Mouse (Mus musculus) CD4-positive, CD25-positive, alpha-beta regulatory T cell (primary cell): ENCODE measurements around the gene Fndc10. TPM values are rescaled to one million over a fixed set of nuclear protein-coding genes. Genes with fewer than 3 reads are reported as not detected.

ENCODE experiments used
- polyA plus RNA-seq: library from polyadenylated mRNA; unstranded; fragments of 100-300 nt; shearing (Covaris generic); gene quantifications from one replicate; pipeline ENCODE4 v1.2.1, GENCODE M21; 2017

The Fndc10 gene
- polyA plus RNA-seq = 14.9 TPM

DNA sequence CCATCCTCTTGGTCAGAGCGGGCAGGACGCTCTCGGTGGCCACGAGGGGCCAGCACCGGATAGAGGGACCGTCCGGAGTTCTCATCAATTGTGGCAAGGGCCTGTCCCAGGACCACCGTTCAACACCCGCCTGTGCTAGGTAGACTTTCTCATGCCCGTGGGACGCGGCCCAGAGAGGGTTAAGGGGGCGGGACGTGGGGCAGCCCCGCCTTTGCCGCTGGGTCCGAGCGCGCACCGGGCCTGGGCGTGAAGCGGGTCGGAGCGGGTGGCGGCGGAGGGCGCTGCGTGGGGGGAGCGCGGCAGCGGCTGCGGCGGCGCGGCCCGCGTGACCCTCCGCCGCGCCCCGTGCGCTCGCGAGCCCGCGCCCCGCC lies at the start of gene Fndc10:
Fndc10 (plus strand) TSS at position 232 of the 371 bp plus-strand sequence.

DNA sequence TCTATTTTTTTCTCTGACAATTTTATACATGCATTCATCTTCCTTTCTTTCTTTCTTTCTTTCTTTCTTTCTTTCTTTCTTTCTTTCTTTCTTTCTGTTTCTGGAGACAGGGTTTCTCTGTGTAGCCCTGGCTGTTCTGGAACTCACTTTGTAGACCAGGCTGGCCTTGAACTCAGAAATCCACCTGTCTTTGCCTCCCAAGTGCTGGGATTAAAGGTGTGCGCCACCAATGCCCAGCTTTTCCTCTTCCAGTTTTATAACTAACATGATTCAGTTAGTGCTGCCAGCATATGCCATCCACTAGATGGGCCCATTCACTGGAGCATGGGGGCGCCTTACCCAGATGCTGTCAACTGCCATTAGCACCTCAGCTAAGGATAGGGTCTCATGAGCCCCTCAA lies 48.8 kb upstream of the Fndc10 start, which contains the start of gene Gm10563:
Gm10563 (minus strand) TSS at position 101 of the 400 bp plus-strand sequence.

DNA sequence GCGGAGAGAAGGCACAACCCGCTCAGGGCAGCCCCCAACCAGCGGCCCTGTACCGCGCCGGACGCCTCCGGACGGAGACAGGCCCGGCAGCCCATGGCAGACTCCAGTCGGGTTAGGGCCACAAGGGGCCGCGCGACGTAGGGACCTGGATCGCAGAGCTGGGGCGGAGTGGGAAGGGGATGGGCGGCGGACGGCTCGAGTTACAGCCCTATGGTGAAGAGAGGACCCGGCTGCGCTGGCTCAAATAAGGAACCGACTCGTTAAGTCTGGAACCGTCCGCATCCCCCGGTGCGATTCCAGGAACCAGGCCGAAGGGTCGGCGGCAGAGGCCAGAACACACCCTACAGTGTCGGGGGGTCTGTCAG lies 41.1 kb upstream of the Fndc10 start, which contains the start of gene Mmp23:
Mmp23 (minus strand) TSS at position 299 of the 365 bp plus-strand sequence.

DNA sequence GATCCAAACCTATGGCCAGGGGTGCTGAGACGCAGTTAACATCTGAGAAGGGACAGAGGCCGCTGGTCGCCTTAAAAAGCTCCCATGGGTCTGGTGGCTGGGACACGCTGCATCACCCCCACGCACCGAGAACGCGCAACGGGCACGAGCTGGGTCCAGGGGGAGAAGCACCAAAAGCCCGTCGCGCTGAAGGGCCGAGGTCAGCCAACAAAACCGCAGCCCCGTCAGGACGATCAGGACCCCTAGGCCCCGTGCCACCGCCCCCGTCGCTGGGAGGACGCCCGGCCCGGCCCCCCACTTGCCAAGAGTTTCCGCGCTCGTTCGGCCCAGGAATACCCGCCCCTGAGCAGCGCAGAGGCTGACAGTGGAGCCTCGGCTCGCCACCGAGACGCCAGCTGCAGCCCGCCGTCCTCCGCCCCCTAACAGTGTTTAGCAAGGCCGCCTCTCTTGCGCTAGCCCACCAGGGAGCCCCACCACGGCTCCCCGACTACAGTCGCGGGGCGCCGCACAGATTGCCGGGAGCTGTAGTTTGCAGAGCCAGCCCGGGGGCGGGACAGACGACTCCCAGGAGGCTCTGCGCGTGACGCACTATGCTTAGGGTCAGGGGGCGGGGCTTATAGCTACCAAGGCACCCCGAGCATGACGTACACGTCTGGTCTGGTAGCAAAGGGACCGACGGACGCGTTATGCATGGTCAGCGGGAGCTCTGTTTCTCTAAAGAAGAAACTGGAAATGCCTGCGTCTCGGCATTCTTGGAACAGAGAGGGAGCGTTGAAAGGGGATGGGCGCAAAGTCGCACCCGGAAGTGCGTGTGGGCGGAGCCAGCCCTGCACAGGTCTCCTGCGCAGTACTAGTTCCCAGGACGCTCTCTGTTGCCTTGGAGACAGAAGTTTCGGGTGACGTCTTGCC lies 25.2 kb upstream of the Fndc10 start, which contains the start of gene Mib2:
Mib2 (minus strand) TSS at position 510 of the 909 bp plus-strand sequence.

DNA sequence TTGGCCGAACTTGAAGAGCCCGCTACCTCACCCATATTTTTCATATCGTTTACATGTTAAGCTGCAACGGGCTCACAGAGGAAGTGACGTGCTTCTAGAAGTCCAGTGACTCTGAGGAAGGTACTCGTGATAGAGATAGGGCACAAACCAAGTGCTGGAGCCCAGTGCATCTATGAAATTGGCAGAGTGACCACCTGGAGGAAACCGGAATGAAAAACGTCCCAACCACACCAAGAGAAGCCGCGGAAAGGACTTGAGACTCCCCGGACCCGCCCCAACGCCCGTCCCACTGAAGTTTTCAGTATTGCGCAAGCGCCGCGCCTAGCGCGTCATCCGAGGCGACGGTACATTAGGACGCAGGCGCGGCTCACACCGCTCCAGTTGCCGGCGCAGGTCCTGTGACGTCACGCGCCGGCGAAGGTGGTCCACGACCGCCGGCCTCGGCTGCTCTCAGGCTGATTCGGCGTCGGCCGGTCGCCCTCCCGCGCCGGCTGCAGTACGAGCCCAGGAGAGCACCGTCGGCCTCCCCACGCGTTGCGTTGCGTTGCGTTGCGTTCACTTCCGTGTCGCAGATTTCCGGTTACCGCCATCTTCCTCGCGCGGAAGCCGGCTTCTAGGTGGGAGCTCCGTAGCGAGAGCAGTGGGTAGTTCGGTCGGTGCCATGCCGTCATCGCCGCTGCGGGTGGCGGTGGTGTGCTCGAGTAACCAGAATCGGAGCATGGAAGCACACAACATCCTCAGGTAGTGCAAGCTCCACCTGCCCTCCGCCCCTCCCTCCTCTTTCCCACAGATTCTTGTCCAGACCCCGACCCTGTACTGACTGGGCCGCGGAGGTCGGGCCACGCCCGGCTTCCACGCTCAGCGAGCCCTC lies 10.8 kb downstream of the Fndc10 start, which contains the start of gene Ssu72:
Ssu72 (plus strand) TSS at position 80 of the 871 bp plus-strand sequence.

DNA sequence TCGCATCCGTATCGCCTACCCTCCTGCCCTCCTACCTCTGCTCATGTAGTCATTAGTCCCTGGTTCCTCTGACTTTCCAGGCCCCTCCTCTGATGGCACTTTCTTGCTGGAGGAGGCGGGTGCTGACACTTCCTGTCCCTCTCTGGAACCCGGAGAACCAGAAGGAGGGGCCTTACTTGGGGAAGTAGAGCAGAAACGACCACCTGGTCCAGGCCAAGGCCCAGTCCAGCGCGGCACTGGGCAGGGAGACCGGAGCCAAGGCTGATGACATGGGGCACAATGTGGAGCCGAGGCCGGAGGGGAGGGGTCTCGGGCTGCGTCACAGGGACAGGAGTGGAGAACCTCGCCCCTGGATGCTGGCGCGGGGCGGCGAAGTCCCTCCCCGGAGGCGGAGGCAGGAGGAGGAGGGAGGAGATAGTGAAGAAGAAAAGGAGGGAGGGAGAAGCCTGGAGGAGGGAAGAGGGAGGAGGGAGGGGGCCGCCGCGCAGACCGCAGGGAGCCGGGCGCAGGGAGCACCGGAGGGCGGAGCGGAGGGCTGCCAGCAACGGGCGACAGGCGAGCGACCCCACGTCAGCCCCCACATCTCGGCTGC lies 40.3 kb downstream of the Fndc10 start, which contains the start of gene Tmem240:
Tmem240 (plus strand) TSS at position 451 of the 592 bp plus-strand sequence.

Other genes starting within 250 kb of the Fndc10 start
- gene Tmem52, start 225.2 kb upstream of the Fndc10 start, polyA plus RNA-seq = not detected
- 368 TPM for gene Gnb1, start 203.0 kb upstream of the Fndc10 start, polyA plus RNA-seq
- gene Nadk, start 132.0 kb upstream of the Fndc10 start, polyA plus RNA-seq = 141 TPM
- 11.2 TPM for gene Slc35e2, start 92.9 kb upstream of the Fndc10 start, polyA plus RNA-seq
- 161 TPM for gene Cdk11b, start 69.5 kb upstream of the Fndc10 start, polyA plus RNA-seq
- not detected for gene Gm10563, start 48.9 kb upstream of the Fndc10 start, polyA plus RNA-seq
- 0.23 TPM for gene Mmp23, start 41.0 kb upstream of the Fndc10 start, polyA plus RNA-seq
- 41.7 TPM for gene Mib2, start 25.1 kb upstream of the Fndc10 start, polyA plus RNA-seq
- gene Ssu72, start 10.5 kb downstream of the Fndc10 start, polyA plus RNA-seq = 178 TPM
- 0.75 TPM for gene Tmem240, start 40.5 kb downstream of the Fndc10 start, polyA plus RNA-seq
- 98.2 TPM for gene Atad3a, start 66.8 kb downstream of the Fndc10 start, polyA plus RNA-seq
- 0.35 TPM for gene Vwa1, start 80.4 kb downstream of the Fndc10 start, polyA plus RNA-seq
- 0.05 TPM for gene Tmem88b, start 91.5 kb downstream of the Fndc10 start, polyA plus RNA-seq
- gene Ankrd65, start 96.1 kb downstream of the Fndc10 start, polyA plus RNA-seq = 0.20 TPM
- gene Mrpl20, start 108.5 kb downstream of the Fndc10 start, polyA plus RNA-seq = 121 TPM
- 291 TPM for gene Ccnl2, start 118.1 kb downstream of the Fndc10 start, polyA plus RNA-seq
- 187 TPM for gene Aurkaip1, start 136.9 kb downstream of the Fndc10 start, polyA plus RNA-seq
- 4.2 TPM for gene Mxra8, start 145.3 kb downstream of the Fndc10 start, polyA plus RNA-seq
- gene Dvl1, start 153.1 kb downstream of the Fndc10 start, polyA plus RNA-seq = 69.5 TPM
- gene Tas1r3, start 169.0 kb downstream of the Fndc10 start, polyA plus RNA-seq = 1.2 TPM
- 13.6 TPM for gene Cptp, start 175.1 kb downstream of the Fndc10 start, polyA plus RNA-seq
- gene Ints11, start 175.2 kb downstream of the Fndc10 start, polyA plus RNA-seq = 118 TPM
- gene Pusl1, start 197.4 kb downstream of the Fndc10 start, polyA plus RNA-seq = 37.8 TPM
- gene Acap3, start 197.5 kb downstream of the Fndc10 start, polyA plus RNA-seq = 23.0 TPM
- 143 TPM for gene Ube2j2, start 249.5 kb downstream of the Fndc10 start, polyA plus RNA-seq